11 mouse cellular contexts compared by ENCODE assay signal in the genomic region with DNA sequence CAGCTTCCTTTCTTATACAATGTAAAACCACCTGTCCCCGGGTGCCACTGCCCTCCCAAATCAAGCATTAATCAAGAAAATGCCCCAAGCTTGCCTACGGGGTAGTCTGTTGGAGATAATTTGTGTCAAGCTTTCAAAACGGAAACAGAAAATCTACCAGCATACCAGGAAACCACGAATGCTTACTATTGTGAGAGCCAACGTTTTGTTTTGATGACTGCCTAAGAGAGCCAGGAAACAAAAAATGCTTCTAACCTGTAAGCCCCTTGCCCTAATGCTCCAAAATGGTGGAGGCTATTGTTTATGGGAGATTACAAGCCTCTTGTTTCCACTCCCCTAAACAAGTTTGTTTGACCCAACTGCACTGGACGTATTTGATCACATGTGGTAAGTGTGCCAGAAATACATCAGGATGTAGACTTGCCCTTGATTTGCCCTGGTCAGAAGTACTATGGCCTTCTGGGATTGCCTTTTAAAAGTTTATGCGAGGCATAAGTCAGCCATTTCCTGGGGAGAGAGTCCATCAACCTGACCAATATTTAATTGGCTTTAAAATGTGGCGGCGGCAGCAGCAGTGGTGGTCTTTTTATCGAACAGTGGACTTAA.
A peak's percentile ranks its signal among the peaks of the same experiment; 100 is the strongest.
DNase-seq lines count a peak whose midpoint lies in the region; ATAC-seq and TF ChIP-seq lines count a peak whose summit lies in the region.
"Had no signal": no experiment of that assay in that cellular context is flagged by ENCODE, and none has a peak within 500 bp of the region (broad histone marks: within the 10 kb centered on the region; RNA-seq: fewer than 3 reads in every experiment).

No protein-coding gene starts in this region.

- TF ChIP-seq CTCF in kidney, adult 2 months (conservative IDR thresholded peaks at IDR 0.05; ENCODE audit: insufficient read depth, insufficient read length, low read depth, low read length) = no peak
- TF ChIP-seq CTCF in thymus, adult 2 months (IDR thresholded peaks at IDR 0.05; ENCODE audit: borderline replicate concordance, control insufficient read depth, extremely low read depth, insufficient read depth, low read length, poor library complexity) = no peak

- H3K27me3 ChIP-seq in kidney, adult 2 months (replicated peaks; ENCODE audit: control insufficient read depth, insufficient read depth, low read length) = no peaks in the 10 kb centered on the region
- H3K27me3 ChIP-seq in thymus, adult 2 months (ENCODE audit: control insufficient read depth, insufficient read depth, low read length) = no peaks in the 10 kb centered on the region

- DNase-seq in kidney, adult 2 months = peak; percentile 29
- DNase-seq in kidney, adult 18-20 months = no peak
- DNase-seq in thymus, adult 2 months = no peak
- DNase-seq in thymus, postnatal 4 days = no peak
- DNase-seq in induced T-regulatory cell, adult 2 months (ENCODE audit: low read depth) = peak; percentile 77
- DNase-seq in left cerebral cortex, adult 8-10 months (ENCODE audit: low spot score in 2 of 2) = no peak
- DNase-seq in cerebellum, postnatal 36 days = no peak

- no peaks in the 10 kb centered on the region for H3K36me3 ChIP-seq in kidney, adult 2 months (ENCODE audit: control insufficient read depth, insufficient read depth, low read length)
- no peaks in the 10 kb centered on the region for H3K36me3 ChIP-seq in thymus, adult 2 months (ENCODE audit: control insufficient read depth, insufficient read depth, low read length)
- H3K36me3 ChIP-seq: G1E had no signal

- peak overlapping the region; percentile 8 for H3K27ac ChIP-seq in kidney, adult 2 months (ENCODE audit: insufficient read depth, low read depth, low read length)
- H3K27ac ChIP-seq in thymus, adult 2 months (ENCODE audit: control insufficient read depth, insufficient read depth, low read length) = peak overlapping the region; percentile 66
- H3K27ac ChIP-seq: stomach, postnatal 0 days had no signal

- 0 out of 2 replicates have a peak, but pooled peaks have one; percentile 10 for ATAC-seq in neutrophil, adult 5-6 weeks (ENCODE audit: extremely low read depth, insufficient number of reproducible peaks, low FRiP score, poor library complexity, severe bottlenecking)
- ATAC-seq: forebrain, embryonic 16.5 days had no signal

- no peak overlapping the region for H3K4me3 ChIP-seq in kidney, adult 2 months (ENCODE audit: insufficient read depth, low read depth, low read length)
- H3K4me3 ChIP-seq in thymus, adult 2 months (ENCODE audit: control insufficient read depth, insufficient read depth, low read length) = peak overlapping the region; percentile 27; the same call in 1 of the 2 replicates

- peaks cover 3% of the 10 kb centered on the region; the same call in 1 of the 2 replicates for H3K4me1 ChIP-seq in kidney, adult 2 months (ENCODE audit: control insufficient read depth, insufficient read depth, low read length)
- peaks cover 5% of the 10 kb centered on the region for H3K4me1 ChIP-seq in thymus, adult 2 months (replicated peaks; ENCODE audit: control insufficient read depth, insufficient read depth, low read length)

- 32% methylated on average over 10 of the region's 10 CpGs for WGBS in kidney, adult 2 months
- WGBS in thymus, adult 2 months = 38% methylated on average over 10 of the region's 10 CpGs

- TF ChIP-seq POLR2A in kidney, adult 2 months (IDR thresholded peaks at IDR 0.05; ENCODE audit: low read depth, low read length) = no peak
- TF ChIP-seq POLR2A in thymus, adult 2 months (IDR thresholded peaks at IDR 0.05; ENCODE audit: control insufficient read depth, extremely low read depth, insufficient read depth, low read length, poor library complexity) = no peak

Comparison
In these comparisons a context has a peak if more than half of its experiments do, and no peak if none do; other contexts are left out.
1. DNase-seq: peak in kidney, adult 2 months (single experiment) and induced T-regulatory cell, adult 2 months (single experiment); none in kidney, adult 18-20 months (single experiment), thymus, adult 2 months (single experiment), thymus, postnatal 4 days (single experiment), left cerebral cortex, adult 8-10 months (0 of 2) and cerebellum, postnatal 36 days (0 of 2).